Mouse (Mus musculus): ENCODE data around the gene Atp8a2.

DNA sequence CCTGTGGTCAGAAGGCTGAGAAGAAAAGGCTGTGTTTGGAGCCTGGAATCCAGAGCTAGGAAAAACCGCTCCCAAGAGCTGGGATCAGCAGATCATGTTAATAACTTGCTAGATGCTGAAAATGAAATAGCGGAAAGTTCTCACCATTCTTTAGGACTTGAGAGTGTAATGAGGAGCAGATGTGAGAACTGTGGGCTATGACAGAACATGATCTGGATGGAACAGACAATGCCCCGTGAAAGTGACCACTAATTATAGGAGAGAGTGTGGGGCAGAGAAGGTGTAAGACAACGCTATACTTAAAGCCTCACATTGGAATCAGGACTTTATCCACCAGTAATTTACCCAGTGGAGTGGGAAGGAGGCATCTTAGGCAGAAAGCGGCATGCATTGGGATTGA, 455.2 kb downstream of the Atp8a2 start:
- TF ChIP-seq CTCF (IDR thresholded peaks at IDR 0.05; ENCODE audit: low read depth): no peak
- no peak for TF ChIP-seq EP300 (IDR thresholded peaks at IDR 0.05; ENCODE audit: low read depth)

Measured in heart, postnatal 0 days (tissue).